Mouse (Mus musculus) midbrain, postnatal 0 days (tissue): Measurements from ENCODE around the gene Nup107. TPM values are rescaled to one million over a fixed set of nuclear protein-coding genes. Genes with fewer than 3 reads are reported as not detected.
"Not testable (repeated sequence)": the region's sequence is repeated elsewhere in the genome, so short reads cannot be mapped to it uniquely, and the experiment has no call there.

Experiments
- ATAC-seq: fragments of 200-750 bp; cut with Nextera tagmentation; 2 replicates; pipeline ENCODE4 v1.8.0; 2017; ENCODE audit warnings: moderate number of reproducible peaks, mild to moderate bottlenecking, moderate TSS enrichment, moderate library complexity; ENCODE audit not compliant: low FRiP score
- DNase-seq: peaks from one replicate; pipeline ENCODE4 v3.0.0-alpha.2; 2015; ENCODE audit warnings: low spot score
- H3K27ac ChIP-seq: fragments of 300-500 bp; sonication (generic); 2 replicates; pipeline ENCODE4 v1.5.1; 2014; ENCODE audit warnings: low read depth, mild to moderate bottlenecking, low read length, mixed read lengths
- H3K27me3 ChIP-seq: fragments of 300-500 bp; sonication (generic); 2 replicates; pipeline ENCODE4 v1.6.1; 2014; ENCODE audit warnings: low read length, control low read depth, mixed read lengths; ENCODE audit not compliant: insufficient read depth
- H3K36me3 ChIP-seq: fragments of 300-500 bp; sonication (generic); 2 replicates; pipeline ENCODE4 v1.6.1; 2014; ENCODE audit warnings: low read length, control low read depth, mixed read lengths; ENCODE audit not compliant: insufficient read depth
- H3K4me1 ChIP-seq: fragments of 300-500 bp; sonication (generic); 2 replicates; pipeline ENCODE4 v1.6.1; 2014; ENCODE audit warnings: mild to moderate bottlenecking, control low read depth, antibody characterized with exemption, low read length, mixed read lengths; ENCODE audit not compliant: insufficient read depth
- H3K4me2 ChIP-seq: fragments of 300-500 bp; sonication (generic); 2 replicates; pipeline ENCODE4 v1.6.1; 2014; ENCODE audit warnings: low read depth, mild to moderate bottlenecking, low read length, mixed read lengths; ENCODE audit not compliant: poor library complexity, severe bottlenecking
- H3K4me3 ChIP-seq: fragments of 300-500 bp; sonication (generic); 2 replicates; pipeline ENCODE4 v1.5.1; 2014; ENCODE audit warnings: low read depth, mild to moderate bottlenecking, low read length, moderate library complexity
- H3K9ac ChIP-seq: fragments of 300-500 bp; sonication (generic); replicated peaks from 2 replicates; pipeline ENCODE4 v1.6.1; 2014; ENCODE audit warnings: mild to moderate bottlenecking, low read length, moderate library complexity, mixed read lengths; ENCODE audit not compliant: poor library complexity, severe bottlenecking
- H3K9me3 ChIP-seq: fragments of 300-500 bp; sonication (generic); 2 replicates; pipeline ENCODE4 v1.6.1; 2016; ENCODE audit warnings: low read length, control low read depth
- CTCF ChIP-seq: IDR thresholded peaks from 2 replicates; pipeline ENCODE4 v1.5.1; 2016; ENCODE audit warnings: antibody characterized with exemption, mild to moderate bottlenecking
- WGBS: fragments of 180-500 bp; shearing (Covaris S2); extraction: QIAGEN DNeasy Blood & Tissue Kit; methylation state at CpG from one replicate; pipeline ENCODE4 v1.1.7; 2014; 5-methylcytosine and 5-hydroxymethylcytosine counted together
- polyA plus RNA-seq: library from polyadenylated mRNA; unstranded; fragments of >200 nt; fragmentation: Nextera tagmentation; extraction: Ambion mirVana; gene quantifications from 2 replicates; pipeline ENCODE4 v1.2.1, GENCODE M21; 2015
- total RNA-seq: library from RNA; depleted of rRNA; stranded (reverse); fragments of >200 nt; gene quantifications from 2 replicates; pipeline ENCODE4 v1.2.3, GENCODE M21; 2014

Nup107 gene
- total and polyA plus RNA-seq, 2 experiments from 2014 or later: 14.0 to 16.7 TPM

GRCm38 (mm10) chr10:117738140-117738921, 54.2 kb downstream of the Nup107 start:
- Histone ChIP-seq H3K27me3 (no peaks in the 10 kb centered on the region), H3K4me3 (no peak overlapping the region), H3K9me3 (no peaks in the 10 kb centered on the region), H3K27ac (no peak overlapping the region), H3K9ac (no peak overlapping the region), H3K4me1 (no peaks in the 10 kb centered on the region), H3K36me3 (peaks cover 35% of the 10 kb centered on the region), H3K4me2 (no peak overlapping the region)
- WGBS: 78% methylated on average over 13 of the region's 13 CpGs
- ATAC-seq: no peak
- no peak for DNase-seq
- no peak for TF ChIP-seq CTCF

- ATAC-seq, H3K9ac ChIP-seq, H3K4me3 ChIP-seq, H3K27me3 ChIP-seq, H3K4me2 ChIP-seq, H3K4me1 ChIP-seq, DNase-seq, H3K9me3 ChIP-seq, H3K27ac ChIP-seq: not testable (repeated sequence)
- H3K36me3 ChIP-seq: peaks cover 35% of the 10 kb centered on the region
- 97% methylated on average over 8 of the region's 8 CpGs for WGBS
Observed at GRCm38 (mm10) chr10:117737498-117737897, 55.0 kb downstream of the Nup107 start.

GRCm38 (mm10) chr10:117737075-117737474, 55.4 kb downstream of the Nup107 start:
- H3K4me1 ChIP-seq: no peaks in the 10 kb centered on the region
- DNase-seq (no peak), ATAC-seq (no peak)
- H3K36me3 ChIP-seq: peaks cover 35% of the 10 kb centered on the region
- H3K27ac ChIP-seq: no peak overlapping the region
- H3K9ac ChIP-seq: no peak overlapping the region
- H3K4me2 ChIP-seq: no peak overlapping the region
- no peaks in the 10 kb centered on the region for H3K9me3 ChIP-seq
- no peaks in the 10 kb centered on the region for H3K27me3 ChIP-seq
- H3K4me3 ChIP-seq: no peak overlapping the region
- whole genome bisulfite sequencing: 85% methylated on average over 4 of the region's 4 CpGs
- TF ChIP-seq CTCF: no peak

- no peaks in the 10 kb centered on the region for H3K4me1 ChIP-seq
- TF ChIP-seq CTCF: no peak
- no peak overlapping the region for H3K9ac ChIP-seq
- H3K36me3 ChIP-seq: peaks cover 35% of the 10 kb centered on the region
- no peak overlapping the region for H3K4me3 ChIP-seq
- 91% methylated on average over 5 of the region's 5 CpGs for WGBS
- DNase-seq: no peak
- no peak overlapping the region for H3K4me2 ChIP-seq
- ATAC-seq: no peak
- no peaks in the 10 kb centered on the region for H3K27me3 ChIP-seq
- no peak overlapping the region for H3K27ac ChIP-seq
- no peaks in the 10 kb centered on the region for H3K9me3 ChIP-seq
Observed at GRCm38 (mm10) chr10:117736573-117736972, 55.9 kb downstream of the Nup107 start.

- not testable (repeated sequence) for H3K4me3 ChIP-seq, H3K27me3 ChIP-seq, H3K9ac ChIP-seq, DNase-seq, H3K4me1 ChIP-seq, H3K9me3 ChIP-seq, H3K4me2 ChIP-seq, H3K27ac ChIP-seq, ATAC-seq
- H3K36me3 ChIP-seq: peaks cover 32% of the 10 kb centered on the region
- WGBS: 92% methylated on average over 11 of the region's 12 CpGs
Observed at GRCm38 (mm10) chr10:117735396-117735795, 57.1 kb downstream of the Nup107 start.

GRCm38 (mm10) chr10:117734104-117734852, 58.2 kb downstream of the Nup107 start:
- H3K27ac ChIP-seq, H3K9ac ChIP-seq, DNase-seq, H3K27me3 ChIP-seq, ATAC-seq, H3K4me1 ChIP-seq, H3K9me3 ChIP-seq, H3K4me2 ChIP-seq, H3K4me3 ChIP-seq: not testable (repeated sequence)
- H3K36me3 ChIP-seq: peaks cover 24% of the 10 kb centered on the region
- WGBS: 86% methylated on average over 9 of the region's 10 CpGs

- H3K4me3 ChIP-seq: not testable (repeated sequence)
- 89% methylated on average over 8 of the region's 8 CpGs for WGBS
Observed at GRCm38 (mm10) chr10:117733626-117734025, 58.9 kb downstream of the Nup107 start.

More at GRCm38 (mm10) chr10:117733626-117734025, 58.9 kb downstream of the Nup107 start:
- not testable (repeated sequence) for H3K9ac ChIP-seq, DNase-seq, ATAC-seq, H3K4me2 ChIP-seq, H3K27me3 ChIP-seq, H3K9me3 ChIP-seq, H3K27ac ChIP-seq, H3K4me1 ChIP-seq
- peaks cover 17% of the 10 kb centered on the region for H3K36me3 ChIP-seq
